Mouse (Mus musculus) kidney, adult 2 months (tissue): ENCODE results near the gene Adamts2.

Experiments used
- CTCF ChIP-seq: fragments of 200-500 bp; conservative IDR thresholded peaks from 2 replicates; pipeline ENCODE4 v1.5.1; 2011; ENCODE audit warnings: low read depth, mild to moderate bottlenecking, control low read depth, low read length, moderate library complexity, mixed read lengths; ENCODE audit not compliant: insufficient read depth, insufficient read length
- POLR2A ChIP-seq: fragments of 200-500 bp; IDR thresholded peaks from one replicate; pipeline ENCODE4 v1.6.1; 2011; ENCODE audit warnings: low read depth, low read length, control low read depth

DNA sequence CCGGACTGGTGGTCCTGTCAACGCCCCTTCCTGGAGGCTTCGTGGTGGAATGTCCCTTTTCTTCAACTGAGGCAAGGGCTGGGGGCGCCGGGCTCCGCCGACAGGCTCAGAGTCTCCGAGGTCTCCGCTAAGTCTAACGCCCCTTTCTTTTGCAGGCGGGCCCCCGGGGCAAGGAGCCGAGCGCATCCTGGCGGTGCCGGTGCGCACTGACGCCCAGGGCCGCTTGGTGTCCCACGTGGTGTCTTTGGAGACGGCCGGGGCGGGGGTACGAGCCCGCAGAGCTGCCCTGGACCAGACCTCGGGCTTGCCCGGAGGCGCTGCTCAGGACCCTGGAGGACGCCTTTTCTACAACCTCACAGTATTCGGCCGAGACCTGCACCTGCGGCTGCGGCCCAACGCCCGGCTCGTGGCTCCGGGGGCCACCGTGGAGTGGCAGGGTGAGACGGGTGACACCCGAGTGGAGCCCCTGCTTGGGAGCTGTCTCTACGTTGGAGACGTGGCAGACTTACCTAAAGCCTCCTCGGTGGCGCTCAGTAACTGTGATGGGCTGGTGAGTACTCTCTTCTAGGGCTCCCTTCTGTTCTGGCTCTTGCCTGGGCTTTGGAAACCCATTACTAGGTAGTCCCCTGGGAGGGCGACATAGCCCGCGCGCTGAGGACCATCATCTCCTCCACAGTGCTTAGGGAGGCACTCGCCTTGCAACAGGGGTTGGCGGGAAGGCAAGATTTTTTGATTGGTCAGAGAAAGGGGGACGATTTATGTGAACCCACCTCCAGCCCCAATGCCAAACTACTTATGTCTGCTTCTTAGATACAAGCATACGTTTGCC lies 1.4 kb downstream of the Adamts2 start:
- TF ChIP-seq CTCF (no peak), POLR2A (no peak)
